Mouse (Mus musculus): ENCODE measurements around the gene Ces4a. TPM values are rescaled to one million over a fixed set of nuclear protein-coding genes. Genes with fewer than 3 reads are reported as not detected.

The Ces4a gene
- polyA plus RNA-seq, 1 experiment from 2014 or later = not detected

DNA sequence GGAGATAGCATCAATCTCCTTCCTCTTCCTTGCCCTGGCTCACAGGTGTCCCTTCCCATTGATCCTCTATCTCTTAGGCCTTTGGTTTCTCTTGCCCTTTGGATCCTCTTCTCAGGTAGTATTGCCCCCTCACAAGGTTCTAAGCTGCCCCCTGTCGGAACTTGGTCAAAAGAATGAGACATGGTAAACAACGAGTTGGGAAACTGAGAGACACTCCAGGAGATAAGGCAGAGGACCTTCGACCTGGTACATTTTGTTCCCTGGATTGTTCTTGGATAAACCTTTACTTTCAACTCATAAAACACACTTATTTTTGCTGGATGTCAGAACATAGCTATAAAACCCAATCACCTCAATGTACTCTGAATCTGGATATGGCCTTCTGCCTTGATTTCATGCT lies 27.4 kb upstream of the Ces4a start:
- DNase-seq (ENCODE audit: low spot score) (no peak), ATAC-seq (ENCODE audit: low FRiP score, low TSS enrichment) (no peak)
- Histone ChIP-seq H3K4me1 (replicated peaks; ENCODE audit: control insufficient read depth, insufficient read depth) (no peaks in the 10 kb centered on the region), H3K9me3 (ENCODE audit: control insufficient read depth, low read length) (no peaks in the 10 kb centered on the region), H3K27me3 (ENCODE audit: control insufficient read depth, insufficient read depth, low read length) (no peaks in the 10 kb centered on the region), H3K4me2 (replicated peaks; ENCODE audit: low read depth) (no peak overlapping the region), H3K27ac (replicated peaks) (no peak overlapping the region), H3K4me3 (ENCODE audit: low read depth, low read length) (no peak overlapping the region), H3K9ac (ENCODE audit: low read length) (no peak overlapping the region), H3K36me3 (ENCODE audit: control insufficient read depth, insufficient read depth, low read length) (no peaks in the 10 kb centered on the region)
- WGBS = 75% methylated on average over 3 of the region's 3 CpGs
- TF ChIP-seq CTCF (IDR thresholded peaks at IDR 0.05; ENCODE audit: low read depth) = no peak
- no peak for TF ChIP-seq EP300 (optimal IDR thresholded peaks at IDR 0.05)

DNA sequence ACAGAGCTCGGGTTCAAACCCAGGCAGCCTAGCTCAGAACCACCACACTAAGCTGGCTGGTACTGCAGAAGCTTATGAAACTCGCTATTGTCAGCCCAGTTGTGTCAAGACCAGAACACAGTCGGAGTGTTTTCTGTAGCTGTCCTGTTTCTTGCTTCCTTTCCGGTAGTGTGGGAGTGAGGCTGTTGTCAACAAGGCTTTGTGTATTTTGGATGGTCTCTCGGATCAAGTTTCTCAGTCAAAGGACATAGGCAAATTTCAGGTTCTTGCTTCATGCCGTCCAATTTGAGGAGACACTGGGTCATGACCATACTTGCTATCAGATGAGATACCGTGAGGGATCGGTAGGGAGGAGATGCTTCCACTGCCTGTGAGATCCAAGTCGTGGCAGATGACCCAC lies 1.7 kb upstream of the Ces4a start:
- Histone ChIP-seq H3K27ac (replicated peaks) (no peak overlapping the region), H3K9ac (ENCODE audit: low read length) (no peak overlapping the region), H3K4me1 (replicated peaks; ENCODE audit: control insufficient read depth, insufficient read depth) (no peaks in the 10 kb centered on the region), H3K4me2 (replicated peaks; ENCODE audit: low read depth) (no peak overlapping the region), H3K9me3 (ENCODE audit: control insufficient read depth, low read length) (no peaks in the 10 kb centered on the region), H3K36me3 (ENCODE audit: control insufficient read depth, insufficient read depth, low read length) (no peaks in the 10 kb centered on the region), H3K27me3 (ENCODE audit: control insufficient read depth, insufficient read depth, low read length) (no peaks in the 10 kb centered on the region), H3K4me3 (ENCODE audit: low read depth, low read length) (no peak overlapping the region)
- no peak for DNase-seq (ENCODE audit: low spot score)
- no peak for ATAC-seq (ENCODE audit: low FRiP score, low TSS enrichment)
- WGBS = 78% methylated on average over 9 of the region's 9 CpGs
- TF ChIP-seq EP300 (optimal IDR thresholded peaks at IDR 0.05) = no peak

DNA sequence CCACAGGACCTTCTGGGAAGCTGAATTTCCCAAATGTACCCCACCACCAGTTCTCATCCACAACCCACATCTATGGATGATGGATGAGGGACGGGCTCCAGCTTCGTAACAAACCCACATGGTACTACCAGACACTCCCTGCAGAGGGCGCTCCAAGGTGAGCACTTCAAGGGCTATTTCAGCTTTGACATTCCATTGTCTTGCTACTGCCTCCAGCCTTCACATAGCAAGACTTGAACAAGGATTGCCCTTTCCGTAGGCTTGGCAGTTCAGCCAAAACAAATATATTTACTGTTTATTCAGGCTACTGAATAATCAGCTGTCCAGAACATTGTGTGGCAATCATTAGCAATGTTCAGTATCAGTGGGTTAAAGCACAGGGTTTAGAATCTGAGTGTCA lies 6.8 kb downstream of the Ces4a start:
- Histone ChIP-seq H3K36me3 (ENCODE audit: control insufficient read depth, insufficient read depth, low read length) (no peaks in the 10 kb centered on the region), H3K9me3 (ENCODE audit: control insufficient read depth, low read length) (no peaks in the 10 kb centered on the region), H3K9ac (ENCODE audit: low read length) (no peak overlapping the region), H3K27ac (replicated peaks) (no peak overlapping the region), H3K4me1 (replicated peaks; ENCODE audit: control insufficient read depth, insufficient read depth) (no peaks in the 10 kb centered on the region), H3K27me3 (ENCODE audit: control insufficient read depth, insufficient read depth, low read length) (no peaks in the 10 kb centered on the region), H3K4me3 (ENCODE audit: low read depth, low read length) (no peak overlapping the region), H3K4me2 (replicated peaks; ENCODE audit: low read depth) (no peak overlapping the region)
- ATAC-seq (ENCODE audit: low FRiP score, low TSS enrichment) (no peak), DNase-seq (ENCODE audit: low spot score) (peak; percentile 75)
- TF ChIP-seq EP300 (optimal IDR thresholded peaks at IDR 0.05) = no peak
- TF ChIP-seq CTCF (IDR thresholded peaks at IDR 0.05; ENCODE audit: low read depth) = peak; percentile 86
- WGBS = 33% methylated on average over 4 of the region's 4 CpGs

DNA sequence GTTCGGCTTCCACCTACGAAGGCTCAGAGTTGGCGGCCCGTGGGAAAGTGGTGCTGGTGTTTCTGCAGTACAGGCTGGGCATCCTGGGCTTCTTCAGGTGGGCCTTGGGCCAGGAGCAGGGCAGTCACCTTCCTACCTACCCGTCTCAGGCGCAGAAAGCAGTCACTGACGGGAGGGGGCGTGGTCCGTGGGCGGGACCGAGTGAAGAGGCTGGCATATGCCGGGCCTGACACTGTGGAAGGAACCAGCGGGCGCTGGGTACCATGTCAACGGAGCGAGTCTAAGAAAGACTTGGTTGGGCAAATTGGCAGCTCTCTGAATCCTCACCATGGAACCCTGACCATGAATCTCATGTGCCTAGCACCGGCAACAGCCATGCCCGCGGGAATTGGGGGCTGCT lies 10.8 kb downstream of the Ces4a start:
- H3K9ac ChIP-seq (ENCODE audit: low read length) = no peak overlapping the region
- H3K27ac ChIP-seq (replicated peaks) = no peak overlapping the region
- no peak overlapping the region for H3K4me2 ChIP-seq (replicated peaks; ENCODE audit: low read depth)
- H3K9me3 ChIP-seq (ENCODE audit: control insufficient read depth, low read length) = no peaks in the 10 kb centered on the region
- peak; percentile 43 for DNase-seq (ENCODE audit: low spot score)
- no peaks in the 10 kb centered on the region for H3K36me3 ChIP-seq (ENCODE audit: control insufficient read depth, insufficient read depth, low read length)
- H3K27me3 ChIP-seq (ENCODE audit: control insufficient read depth, insufficient read depth, low read length) = no peaks in the 10 kb centered on the region
- 36% methylated on average over 19 of the region's 19 CpGs for WGBS
- ATAC-seq (ENCODE audit: low FRiP score, low TSS enrichment) = no peak
- H3K4me1 ChIP-seq (replicated peaks; ENCODE audit: control insufficient read depth, insufficient read depth) = no peaks in the 10 kb centered on the region
- TF ChIP-seq EP300 (optimal IDR thresholded peaks at IDR 0.05) (no peak), CTCF (IDR thresholded peaks at IDR 0.05; ENCODE audit: low read depth) (no peak)
- H3K4me3 ChIP-seq (ENCODE audit: low read depth, low read length) = no peak overlapping the region

DNA sequence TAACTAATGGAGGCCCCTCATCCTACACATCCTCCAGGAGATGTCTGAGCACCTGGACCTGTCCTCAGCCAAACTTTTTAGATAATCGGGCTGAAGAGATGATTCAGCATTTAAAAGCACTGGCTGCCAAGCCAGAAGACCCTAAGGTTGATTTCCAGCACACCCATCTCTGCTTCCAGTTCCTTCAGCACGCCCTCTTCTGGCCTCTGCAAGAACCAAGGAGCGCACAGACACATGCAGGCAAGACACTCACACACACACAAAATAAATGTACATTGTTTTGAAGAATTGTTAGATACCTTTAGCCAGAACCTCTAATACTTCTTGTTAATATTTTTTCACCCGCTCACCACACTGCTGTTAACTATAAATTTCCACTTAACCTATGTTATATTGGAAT lies 20.1 kb downstream of the Ces4a start:
- no peak overlapping the region for H3K27ac ChIP-seq (replicated peaks)
- H3K9me3 ChIP-seq (ENCODE audit: control insufficient read depth, low read length) = no peaks in the 10 kb centered on the region
- no peaks in the 10 kb centered on the region for H3K27me3 ChIP-seq (ENCODE audit: control insufficient read depth, insufficient read depth, low read length)
- no peaks in the 10 kb centered on the region for H3K36me3 ChIP-seq (ENCODE audit: control insufficient read depth, insufficient read depth, low read length)
- no peak for ATAC-seq (ENCODE audit: low FRiP score, low TSS enrichment)
- H3K4me1 ChIP-seq (replicated peaks; ENCODE audit: control insufficient read depth, insufficient read depth) = no peaks in the 10 kb centered on the region
- TF ChIP-seq CTCF (IDR thresholded peaks at IDR 0.05; ENCODE audit: low read depth) (peak; percentile 13; the same call in 1 of the 2 replicates), EP300 (optimal IDR thresholded peaks at IDR 0.05) (no peak)
- H3K9ac ChIP-seq (ENCODE audit: low read length) = no peak overlapping the region
- no peak overlapping the region for H3K4me2 ChIP-seq (replicated peaks; ENCODE audit: low read depth)
- 69% methylated on average over 4 of the region's 4 CpGs for WGBS
- DNase-seq (ENCODE audit: low spot score) = no peak
- no peak overlapping the region for H3K4me3 ChIP-seq (ENCODE audit: low read depth, low read length)

DNA sequence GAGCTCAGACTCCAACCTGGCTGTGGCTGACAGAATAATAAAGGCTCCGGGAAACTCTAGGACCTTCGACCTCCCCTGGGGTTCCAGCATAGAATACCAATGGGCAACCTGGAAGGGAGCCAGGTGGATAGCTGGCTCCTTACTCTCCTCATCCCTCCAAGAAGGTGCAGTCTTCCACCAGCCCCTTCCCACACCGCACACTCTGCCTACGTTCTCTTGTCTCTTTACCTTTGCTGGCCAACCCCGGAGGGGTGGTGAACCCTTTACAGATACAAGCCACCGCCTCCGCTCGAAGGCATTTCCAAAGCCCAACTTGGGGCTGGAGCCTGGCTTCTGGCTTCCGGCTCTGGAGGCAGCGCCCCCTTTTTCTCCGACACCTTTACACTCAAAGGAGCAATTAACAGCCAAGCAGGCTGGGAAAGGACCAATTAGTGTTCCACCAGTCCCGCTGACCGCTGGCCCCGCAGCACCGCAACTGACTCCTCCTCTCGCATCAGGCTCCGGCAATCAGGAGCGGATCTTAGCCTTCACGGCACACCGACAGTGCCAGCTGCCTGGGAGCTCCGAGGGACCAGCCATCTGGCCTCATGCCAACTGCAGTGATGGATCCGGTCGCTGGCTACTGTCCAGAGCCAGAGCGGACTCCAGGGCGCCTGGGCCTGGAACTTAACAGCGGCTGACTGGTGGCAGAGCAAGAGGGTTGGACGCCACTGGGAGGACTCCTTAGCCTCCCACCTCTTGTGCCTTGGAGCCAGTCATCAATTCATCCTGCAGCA lies 21.2 kb downstream of the Ces4a start:
- Histone ChIP-seq H3K27ac (replicated peaks) (no peak overlapping the region), H3K36me3 (ENCODE audit: control insufficient read depth, insufficient read depth, low read length) (no peaks in the 10 kb centered on the region), H3K4me1 (replicated peaks; ENCODE audit: control insufficient read depth, insufficient read depth) (no peaks in the 10 kb centered on the region), H3K9ac (ENCODE audit: low read length) (peak overlapping the region; percentile 51), H3K4me2 (replicated peaks; ENCODE audit: low read depth) (peak overlapping the region; percentile 55), H3K9me3 (ENCODE audit: control insufficient read depth, low read length) (no peaks in the 10 kb centered on the region), H3K27me3 (ENCODE audit: control insufficient read depth, insufficient read depth, low read length) (no peaks in the 10 kb centered on the region), H3K4me3 (ENCODE audit: low read depth, low read length) (peak overlapping the region; percentile 29)
- 4% methylated on average over 27 of the region's 27 CpGs for WGBS
- TF ChIP-seq CTCF (IDR thresholded peaks at IDR 0.05; ENCODE audit: low read depth) = peak; percentile 5; the same call in 1 of the 2 replicates
- TF ChIP-seq EP300 (optimal IDR thresholded peaks at IDR 0.05) = no peak
- peak; percentile 80 for DNase-seq (ENCODE audit: low spot score)
- peak; percentile 53 for ATAC-seq (ENCODE audit: low FRiP score, low TSS enrichment)
